Mouse (Mus musculus): ENCODE results near the gene Gm17606. TPM values are rescaled to one million over a fixed set of nuclear protein-coding genes. Genes with fewer than 3 reads are reported as not detected.

Gm17606 gene
- polyA plus RNA-seq (2015; fragmentation: Nextera tagmentation; extraction: Ambion mirVana): 0.99 TPM in 1 of 2 replicates, not detected in the other

DNA sequence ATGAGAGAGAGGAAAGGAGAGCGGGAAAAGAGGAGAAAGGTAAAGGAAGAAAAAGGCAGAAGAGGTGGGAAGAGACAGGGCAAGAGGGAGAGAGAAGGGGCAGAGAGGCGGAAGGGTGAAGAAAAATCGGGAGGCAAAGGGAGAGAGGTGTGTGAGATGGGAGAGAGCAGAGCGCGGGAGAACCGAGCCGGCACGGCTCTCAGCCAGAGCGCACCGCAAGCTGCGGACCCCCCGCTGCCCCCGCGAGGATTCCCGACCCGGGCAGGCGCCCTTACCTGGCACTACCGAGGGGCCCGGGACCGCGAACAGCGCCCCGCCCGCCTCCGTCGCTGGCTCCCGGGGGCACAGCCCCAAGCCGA, at the start of gene Gm17606:
Gene Gm17606 (plus strand): TSS at position 7 of the 359 bp plus-strand sequence.
- under 1% methylated on average over 28 of the region's 28 CpGs for WGBS
- H3K4me1 ChIP-seq: peaks cover 17% of the 10 kb centered on the region

DNA sequence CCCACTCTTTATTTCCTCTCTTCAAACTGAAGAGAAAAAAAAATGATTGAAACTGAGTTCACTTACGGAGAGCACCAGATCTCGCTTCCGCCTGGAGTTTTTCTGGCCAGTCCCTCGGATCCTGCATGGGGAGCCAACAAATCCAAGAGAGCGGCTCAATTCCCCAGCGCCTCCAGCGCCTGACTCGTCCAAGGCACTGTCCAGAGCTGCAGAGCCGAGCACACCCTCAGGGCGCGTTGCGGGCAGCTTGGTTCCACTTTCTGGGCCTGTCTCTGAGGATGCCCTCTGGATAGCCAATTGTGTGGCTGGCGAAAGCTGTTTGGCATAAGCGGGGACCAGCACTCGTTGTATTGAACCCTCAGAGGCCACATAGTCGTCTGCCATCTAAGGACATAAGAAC, 49.7 kb upstream of the Gm17606 start:
- no peak overlapping the region for H3K9ac ChIP-seq
- no peak overlapping the region for H3K27ac ChIP-seq
- no peak for ATAC-seq (ENCODE audit: insufficient number of reproducible peaks, low FRiP score, low TSS enrichment, low read depth)
- no peaks in the 10 kb centered on the region for H3K27me3 ChIP-seq
- 91% methylated on average over 16 of the region's 16 CpGs for WGBS
- H3K9me3 ChIP-seq: no peaks in the 10 kb centered on the region
- H3K4me3 ChIP-seq: no peak overlapping the region
- H3K36me3 ChIP-seq: peaks cover 18% of the 10 kb centered on the region
- peaks cover 6% of the 10 kb centered on the region; the same call in 1 of the 2 replicates for H3K4me1 ChIP-seq
- no peak overlapping the region for H3K4me2 ChIP-seq

More for the DNA sequence above, at the start of gene Gm17606:
- peak; percentile 7; the same call in 1 of the 2 replicates for ATAC-seq (ENCODE audit: insufficient number of reproducible peaks, low FRiP score, low TSS enrichment, low read depth)
- Histone ChIP-seq H3K36me3 (peaks cover 68% of the 10 kb centered on the region), H3K4me2 (peak within 1 kb of the TSS; percentile 97), H3K27me3 (no peaks in the 10 kb centered on the region), H3K4me3 (peak within 1 kb of the TSS; percentile 68), H3K9me3 (no peaks in the 10 kb centered on the region), H3K9ac (peak within 1 kb of the TSS; percentile 84), H3K27ac (peak within 1 kb of the TSS; percentile 82)

GRCm38 (mm10) chr14:54592319-54592934, 48.3 kb upstream of the Gm17606 start:
- 42% methylated on average over 10 of the region's 10 CpGs for WGBS
- no peaks in the 10 kb centered on the region for H3K27me3 ChIP-seq
- no peak overlapping the region for H3K4me2 ChIP-seq
- no peak overlapping the region for H3K4me3 ChIP-seq
- H3K9ac ChIP-seq: no peak overlapping the region
- peak overlapping the region; percentile 22 for H3K27ac ChIP-seq
- ATAC-seq (ENCODE audit: insufficient number of reproducible peaks, low FRiP score, low TSS enrichment, low read depth): no peak
- H3K4me1 ChIP-seq: peaks cover 6% of the 10 kb centered on the region; the same call in 1 of the 2 replicates
- peaks cover 18% of the 10 kb centered on the region for H3K36me3 ChIP-seq
- H3K9me3 ChIP-seq: no peaks in the 10 kb centered on the region

DNA sequence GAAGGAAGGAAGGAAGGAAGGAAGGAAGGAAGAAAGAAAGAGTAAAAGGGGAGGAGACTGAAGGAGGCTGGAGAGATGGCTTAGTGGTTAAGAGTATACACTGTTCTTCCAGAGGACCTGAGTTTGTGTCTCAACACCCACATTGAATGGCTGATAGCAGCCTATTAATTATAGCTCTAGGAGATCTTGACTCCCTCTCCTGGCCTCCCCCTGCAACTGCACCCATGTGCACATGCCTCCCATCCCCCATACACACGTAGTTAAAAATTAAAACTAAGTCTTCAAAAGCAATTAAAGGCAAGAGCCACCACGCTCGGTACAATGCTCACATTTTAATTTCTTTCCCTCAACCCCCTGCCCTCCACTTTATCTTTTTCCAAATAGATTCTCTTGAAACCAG, 46.7 kb upstream of the Gm17606 start:
- Histone ChIP-seq H3K27ac (no peak overlapping the region), H3K4me3 (no peak overlapping the region), H3K9me3 (no peaks in the 10 kb centered on the region), H3K9ac (no peak overlapping the region), H3K4me1 (peaks cover 6% of the 10 kb centered on the region; the same call in 1 of the 2 replicates), H3K36me3 (peaks cover 22% of the 10 kb centered on the region), H3K27me3 (no peaks in the 10 kb centered on the region), H3K4me2 (no peak overlapping the region)
- WGBS: 88% methylated on average over 3 of the region's 3 CpGs
- no peak for ATAC-seq (ENCODE audit: insufficient number of reproducible peaks, low FRiP score, low TSS enrichment, low read depth)

- no peak for ATAC-seq (ENCODE audit: insufficient number of reproducible peaks, low FRiP score, low TSS enrichment, low read depth)
- peaks cover 27% of the 10 kb centered on the region for H3K36me3 ChIP-seq
- H3K4me2 ChIP-seq: no peak overlapping the region
These were observed 45.9 kb upstream of the Gm17606 start for GRCm38 (mm10) chr14:54594631-54595414.

DNA sequence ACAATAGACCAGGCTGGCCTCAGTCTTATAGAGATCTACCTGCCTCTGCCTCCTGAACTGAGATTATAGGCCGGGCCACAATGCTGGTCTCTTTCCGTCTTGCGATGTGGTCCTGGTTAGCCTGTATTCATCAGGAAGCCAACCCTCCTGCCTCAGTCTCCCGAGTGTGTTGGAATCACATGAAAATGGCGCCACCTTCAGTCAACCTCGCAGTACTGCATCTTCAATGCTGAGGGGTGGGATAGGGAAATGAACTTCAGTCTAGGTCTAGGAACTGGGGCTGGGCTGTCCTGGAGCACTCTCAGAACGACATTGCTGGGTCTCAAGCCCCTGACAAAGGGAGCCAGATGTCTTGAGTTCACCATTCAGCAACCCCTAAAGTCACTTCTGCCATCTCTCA, 43.7 kb upstream of the Gm17606 start:
- no peak overlapping the region for H3K4me3 ChIP-seq
- WGBS: 77% methylated on average over 7 of the region's 7 CpGs
- ATAC-seq (ENCODE audit: insufficient number of reproducible peaks, low FRiP score, low TSS enrichment, low read depth): no peak

More at GRCm38 (mm10) chr14:54594631-54595414, 45.9 kb upstream of the Gm17606 start:
- Histone ChIP-seq H3K27me3 (no peaks in the 10 kb centered on the region), H3K4me3 (no peak overlapping the region), H3K4me1 (peaks cover 6% of the 10 kb centered on the region; the same call in 1 of the 2 replicates), H3K27ac (no peak overlapping the region), H3K9me3 (no peaks in the 10 kb centered on the region), H3K9ac (no peak overlapping the region)
- WGBS: 77% methylated on average over 28 of the region's 28 CpGs

DNA sequence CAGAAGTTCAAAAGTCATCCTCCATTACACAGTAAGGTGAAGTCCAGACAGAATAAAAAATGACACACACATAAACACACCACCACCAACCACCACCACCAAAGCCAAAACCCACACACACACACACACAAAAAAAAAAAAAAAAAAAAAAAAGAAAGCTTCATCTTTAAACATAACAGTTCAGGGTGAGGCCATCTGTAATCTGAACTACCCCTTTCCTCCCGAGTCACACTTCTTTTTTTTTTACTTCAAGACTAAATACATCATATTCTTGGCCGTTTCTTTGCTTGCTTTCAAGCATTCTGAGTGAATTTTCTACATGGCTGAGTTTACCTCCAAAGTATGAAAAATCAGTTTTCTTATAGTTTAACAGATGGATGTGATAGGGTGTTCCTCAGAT, 39.2 kb upstream of the Gm17606 start:
- H3K27me3 ChIP-seq: no peaks in the 10 kb centered on the region
- H3K4me3 ChIP-seq: no peak overlapping the region
- no peak overlapping the region for H3K9ac ChIP-seq
- H3K9me3 ChIP-seq: no peaks in the 10 kb centered on the region
- no peak for ATAC-seq (ENCODE audit: insufficient number of reproducible peaks, low FRiP score, low TSS enrichment, low read depth)
- peaks cover 21% of the 10 kb centered on the region for H3K4me1 ChIP-seq
- H3K27ac ChIP-seq: no peak overlapping the region
- no peak overlapping the region for H3K4me2 ChIP-seq
- 57% methylated on average over 2 of the region's 2 CpGs for WGBS
- H3K36me3 ChIP-seq: 0 out of 2 replicates have a peak, but pooled peaks cover 9% of the 10 kb centered on the region

More for the DNA sequence above, 43.7 kb upstream of the Gm17606 start:
- no peak overlapping the region for H3K27ac ChIP-seq
- no peaks in the 10 kb centered on the region for H3K9me3 ChIP-seq
- peaks cover 6% of the 10 kb centered on the region; the same call in 1 of the 2 replicates for H3K4me1 ChIP-seq
- H3K36me3 ChIP-seq: peaks cover 20% of the 10 kb centered on the region; the same call in 1 of the 2 replicates
- H3K4me2 ChIP-seq: no peak overlapping the region
- H3K9ac ChIP-seq: no peak overlapping the region
- H3K27me3 ChIP-seq: no peaks in the 10 kb centered on the region

- H3K27me3 ChIP-seq: no peaks in the 10 kb centered on the region
- no peak for ATAC-seq (ENCODE audit: insufficient number of reproducible peaks, low FRiP score, low TSS enrichment, low read depth)
- H3K4me2 ChIP-seq: peak overlapping the region; percentile 45
- H3K4me3 ChIP-seq: peak overlapping the region; percentile 69
- peak overlapping the region; percentile 98 for H3K27ac ChIP-seq
- H3K9ac ChIP-seq: no peak overlapping the region
- no peaks in the 10 kb centered on the region for H3K9me3 ChIP-seq
- H3K4me1 ChIP-seq: peaks cover 21% of the 10 kb centered on the region
- H3K36me3 ChIP-seq: 0 out of 2 replicates have a peak, but pooled peaks cover 9% of the 10 kb centered on the region
- WGBS: 30% methylated on average over 4 of the region's 4 CpGs
These were observed 38.1 kb upstream of the Gm17606 start for GRCm38 (mm10) chr14:54602613-54603012.

- Histone ChIP-seq H3K27me3 (no peaks in the 10 kb centered on the region), H3K36me3 (0 out of 2 replicates have a peak, but pooled peaks cover 9% of the 10 kb centered on the region), H3K4me3 (peak overlapping the region; percentile 69), H3K4me1 (peaks cover 21% of the 10 kb centered on the region), H3K4me2 (peak overlapping the region; percentile 45), H3K9ac (peak overlapping the region; percentile 75), H3K27ac (peak overlapping the region; percentile 98), H3K9me3 (no peaks in the 10 kb centered on the region)
- WGBS: under 1% methylated on average over 46 of the region's 46 CpGs
- peak; percentile 98 for ATAC-seq (ENCODE audit: insufficient number of reproducible peaks, low FRiP score, low TSS enrichment, low read depth)
These were observed 37.6 kb upstream of the Gm17606 start for GRCm38 (mm10) chr14:54603038-54603654.

- peaks cover 21% of the 10 kb centered on the region for H3K4me1 ChIP-seq
- H3K27ac ChIP-seq: peak overlapping the region; percentile 98
- WGBS: 79% methylated on average over 8 of the region's 8 CpGs
- no peaks in the 10 kb centered on the region for H3K27me3 ChIP-seq
- H3K36me3 ChIP-seq: 0 out of 2 replicates have a peak, but pooled peaks cover 9% of the 10 kb centered on the region
- H3K4me3 ChIP-seq: peak overlapping the region; percentile 69
- no peak overlapping the region for H3K9ac ChIP-seq
- no peaks in the 10 kb centered on the region for H3K9me3 ChIP-seq
- no peak for ATAC-seq (ENCODE audit: insufficient number of reproducible peaks, low FRiP score, low TSS enrichment, low read depth)
- H3K4me2 ChIP-seq: peak overlapping the region; percentile 45
These were observed 37.1 kb upstream of the Gm17606 start for GRCm38 (mm10) chr14:54603686-54604085.

- H3K36me3 ChIP-seq: no peaks in the 10 kb centered on the region
- WGBS: 2% methylated on average over 34 of the region's 39 CpGs
- peak; percentile 46; the same call in 1 of the 2 replicates for ATAC-seq (ENCODE audit: insufficient number of reproducible peaks, low FRiP score, low TSS enrichment, low read depth)
- H3K9me3 ChIP-seq: no peaks in the 10 kb centered on the region
- H3K9ac ChIP-seq: 0 out of 2 replicates have a peak within 1 kb of the TSS, but pooled peaks have one; percentile 28
- H3K4me3 ChIP-seq: peak within 1 kb of the TSS; percentile 56
- H3K4me1 ChIP-seq: peaks cover 21% of the 10 kb centered on the region
- peak within 1 kb of the TSS; percentile 62 for H3K4me2 ChIP-seq
- peak within 1 kb of the TSS; percentile 84 for H3K27ac ChIP-seq
- H3K27me3 ChIP-seq: no peaks in the 10 kb centered on the region
These were observed 34.9 kb upstream of the Gm17606 start, which contains the start of gene 4931414P19Rik for GRCm38 (mm10) chr14:54605752-54606321. TSS of gene 4931414P19Rik (minus strand) at chr14:54605993.

Data from limb, embryonic 15.5 days (tissue).